Mouse (Mus musculus) heart, embryonic 12.5 days (tissue): Measurements from ENCODE around the gene Plekhg5. TPM values are rescaled to one million over a fixed set of nuclear protein-coding genes. Genes with fewer than 3 reads are reported as not detected.
A peak's percentile ranks its signal among the peaks of the same experiment; 100 is the strongest.

Experiments used
- ATAC-seq: fragments of 200-750 bp; cut with Nextera tagmentation; 2 replicates; pipeline ENCODE4 v1.8.0; 2017; ENCODE audit warnings: moderate TSS enrichment, moderate library complexity; ENCODE audit not compliant: insufficient number of reproducible peaks, low FRiP score
- H3K27ac ChIP-seq: fragments of 300-500 bp; sonication (generic); 2 replicates; pipeline ENCODE4 v1.5.1; 2016; ENCODE audit warnings: mild to moderate bottlenecking, moderate library complexity; ENCODE audit not compliant: poor library complexity, severe bottlenecking
- H3K27me3 ChIP-seq: fragments of 300-500 bp; sonication (generic); replicated peaks from 2 replicates; pipeline ENCODE4 v1.6.1; 2016; ENCODE audit warnings: mild to moderate bottlenecking, moderate library complexity
- H3K36me3 ChIP-seq: fragments of 300-500 bp; sonication (generic); 2 replicates; pipeline ENCODE4 v1.6.1; 2016; ENCODE audit warnings: mild to moderate bottlenecking, moderate library complexity
- H3K4me1 ChIP-seq: fragments of 300-500 bp; sonication (generic); replicated peaks from 2 replicates; pipeline ENCODE4 v1.6.1; 2016; ENCODE audit warnings: mild to moderate bottlenecking
- H3K4me2 ChIP-seq: fragments of 300-500 bp; sonication (generic); 2 replicates; pipeline ENCODE4 v1.6.1; 2016; ENCODE audit warnings: mild to moderate bottlenecking, moderate library complexity
- H3K4me3 ChIP-seq: fragments of 300-500 bp; sonication (generic); 2 replicates; pipeline ENCODE4 v1.5.1; 2016; ENCODE audit warnings: mild to moderate bottlenecking
- H3K9ac ChIP-seq: fragments of 300-500 bp; sonication (generic); 2 replicates; pipeline ENCODE4 v1.6.1; 2016; ENCODE audit warnings: mild to moderate bottlenecking, moderate library complexity
- H3K9me3 ChIP-seq: fragments of 300-500 bp; sonication (generic); replicated peaks from 2 replicates; pipeline ENCODE4 v1.6.1; 2016; ENCODE audit warnings: mild to moderate bottlenecking, moderate library complexity
- WGBS: fragments of 180-500 bp; shearing (Covaris S2); methylation state at CpG from one replicate; pipeline ENCODE4 v1.1.7; 2016; 5-methylcytosine and 5-hydroxymethylcytosine counted together
- polyA plus RNA-seq: library from polyadenylated mRNA; unstranded; fragments of >200 nt; fragmentation: Nextera tagmentation; extraction: Ambion mirVana; gene quantifications from 2 replicates; pipeline ENCODE4 v1.2.1, GENCODE M21; 2016

Gene Plekhg5
- polyA plus RNA-seq, 1 experiment from 2014 or later = 13.6 TPM

DNA sequence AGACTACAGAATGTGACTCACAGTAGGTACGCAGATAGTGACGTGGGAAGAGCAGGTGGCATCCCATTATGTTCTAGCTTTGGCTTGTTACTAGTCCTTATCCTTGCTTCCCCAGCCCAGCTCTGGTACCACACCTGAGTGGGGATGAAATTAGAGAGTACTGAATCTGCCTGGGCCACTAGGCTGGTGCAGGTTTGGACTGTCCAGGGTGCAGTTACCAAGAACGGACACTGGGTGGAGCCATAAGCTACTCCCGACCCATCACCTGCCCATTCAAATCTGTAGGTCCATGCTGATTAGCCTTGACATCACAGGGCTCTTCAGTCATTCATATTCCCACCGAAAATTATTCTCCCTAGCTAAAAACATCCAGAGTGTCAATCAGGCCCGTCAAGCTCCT is 68.1 kb downstream of the Plekhg5 start:
- H3K36me3 ChIP-seq = no peaks in the 10 kb centered on the region
- H3K27me3 ChIP-seq = peaks cover 45% of the 10 kb centered on the region
- no peak overlapping the region for H3K4me2 ChIP-seq
- H3K4me1 ChIP-seq = peaks cover 5% of the 10 kb centered on the region
- no peak for ATAC-seq
- H3K4me3 ChIP-seq = no peak overlapping the region
- H3K9me3 ChIP-seq = no peaks in the 10 kb centered on the region
- H3K9ac ChIP-seq = no peak overlapping the region
- WGBS = 34% methylated on average over 6 of the region's 6 CpGs
- H3K27ac ChIP-seq = no peak overlapping the region

DNA sequence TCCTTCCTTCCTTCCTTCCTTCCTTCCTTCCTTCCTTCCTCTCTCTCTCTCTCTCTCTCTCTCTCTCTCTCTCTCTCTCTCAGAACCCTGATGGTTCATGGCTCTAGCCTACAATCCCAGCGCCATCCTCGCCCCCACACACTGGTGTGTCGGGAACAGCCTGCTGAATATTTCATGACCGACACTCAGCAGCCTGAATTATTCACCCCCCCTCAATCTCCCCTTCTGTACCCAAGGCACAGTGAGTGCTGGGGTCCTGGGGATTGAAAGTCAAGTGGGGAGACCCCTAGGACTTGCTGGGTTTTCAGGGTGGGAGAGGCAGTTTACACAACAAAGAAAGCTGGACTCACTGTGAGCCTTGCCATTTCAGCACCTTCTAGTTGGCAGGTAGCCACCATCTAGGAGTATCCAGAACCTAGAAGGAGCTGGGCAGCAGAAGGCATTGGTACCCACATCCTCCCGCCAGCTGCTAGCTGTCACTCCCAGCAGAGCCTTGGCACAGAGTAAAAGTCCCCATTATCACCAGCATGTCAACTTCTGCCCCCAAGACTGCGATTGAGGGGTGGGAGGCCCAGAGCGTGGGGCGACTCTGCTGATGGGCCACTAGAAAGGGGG is 69.3 kb downstream of the Plekhg5 start:
- 66% methylated on average over 8 of the region's 8 CpGs for WGBS
- H3K4me2 ChIP-seq = no peak overlapping the region
- H3K27me3 ChIP-seq = peaks cover 48% of the 10 kb centered on the region

DNA sequence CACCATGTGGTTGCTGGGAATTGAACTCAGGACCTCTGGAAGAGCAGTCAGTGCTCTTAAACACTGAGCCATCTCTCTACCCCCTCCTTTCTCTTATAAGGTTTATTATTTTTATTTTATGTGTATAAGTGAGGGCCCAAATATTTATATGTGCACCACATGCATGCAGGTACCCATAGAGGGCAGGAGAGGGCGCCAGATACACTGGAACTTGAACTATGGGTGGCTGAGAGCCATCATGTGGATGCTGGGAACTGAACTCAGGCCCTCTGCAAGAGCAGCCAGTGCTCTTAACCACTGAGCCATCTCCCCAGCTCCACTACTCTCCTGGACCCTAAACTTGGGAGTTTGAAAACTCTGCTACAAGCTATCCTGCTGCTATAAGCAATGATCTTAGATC is 71.3 kb downstream of the Plekhg5 start:
- Histone ChIP-seq H3K9me3 (no peaks in the 10 kb centered on the region), H3K27me3 (peaks cover 53% of the 10 kb centered on the region)

More for the DNA sequence above, 69.3 kb downstream of the Plekhg5 start:
- no peak for ATAC-seq
- no peaks in the 10 kb centered on the region for H3K36me3 ChIP-seq
- H3K4me1 ChIP-seq = peaks cover 5% of the 10 kb centered on the region
- no peak overlapping the region for H3K9ac ChIP-seq
- no peak overlapping the region for H3K27ac ChIP-seq
- no peak overlapping the region for H3K4me3 ChIP-seq
- no peaks in the 10 kb centered on the region for H3K9me3 ChIP-seq

GRCm38 (mm10) chr4:152145473-152145872 is 73.2 kb downstream of the Plekhg5 start:
- peaks cover 66% of the 10 kb centered on the region for H3K27me3 ChIP-seq
- no peaks in the 10 kb centered on the region for H3K36me3 ChIP-seq
- no peak overlapping the region for H3K4me3 ChIP-seq
- H3K9ac ChIP-seq = no peak overlapping the region
- H3K9me3 ChIP-seq = no peaks in the 10 kb centered on the region
- WGBS = 67% methylated on average over 10 of the region's 10 CpGs
- H3K4me2 ChIP-seq = no peak overlapping the region
- no peaks in the 10 kb centered on the region for H3K4me1 ChIP-seq
- ATAC-seq = no peak
- no peak overlapping the region for H3K27ac ChIP-seq

More for the DNA sequence above, 71.3 kb downstream of the Plekhg5 start:
- Histone ChIP-seq H3K36me3 (no peaks in the 10 kb centered on the region), H3K4me1 (peaks cover 4% of the 10 kb centered on the region), H3K9ac (no peak overlapping the region), H3K27ac (no peak overlapping the region), H3K4me2 (no peak overlapping the region), H3K4me3 (no peak overlapping the region)
- WGBS = 26% methylated on average over 1 of the region's 1 CpGs
- no peak for ATAC-seq

GRCm38 (mm10) chr4:152146033-152146827 is 73.9 kb downstream of the Plekhg5 start:
- ATAC-seq = no peak
- Histone ChIP-seq H3K27me3 (peaks cover 67% of the 10 kb centered on the region), H3K9ac (no peak overlapping the region), H3K4me2 (no peak overlapping the region), H3K36me3 (no peaks in the 10 kb centered on the region), H3K27ac (no peak overlapping the region), H3K4me1 (0 out of 2 replicates have a peak, but pooled peaks cover 3% of the 10 kb centered on the region), H3K9me3 (no peaks in the 10 kb centered on the region), H3K4me3 (no peak overlapping the region)
- WGBS = 71% methylated on average over 11 of the region's 11 CpGs

GRCm38 (mm10) chr4:152150546-152150945 is 78.2 kb downstream of the Plekhg5 start:
- peaks cover 20% of the 10 kb centered on the region; the same call in 1 of the 2 replicates for H3K4me1 ChIP-seq
- H3K4me2 ChIP-seq = no peak overlapping the region
- no peaks in the 10 kb centered on the region for H3K9me3 ChIP-seq
- ATAC-seq = no peak
- no peaks in the 10 kb centered on the region for H3K36me3 ChIP-seq
- H3K9ac ChIP-seq = no peak overlapping the region
- H3K27me3 ChIP-seq = peaks cover 82% of the 10 kb centered on the region
- no peak overlapping the region for H3K4me3 ChIP-seq
- H3K27ac ChIP-seq = no peak overlapping the region
- 36% methylated on average over 4 of the region's 4 CpGs for WGBS

GRCm38 (mm10) chr4:152151451-152151965 is 79.2 kb downstream of the Plekhg5 start:
- Histone ChIP-seq H3K36me3 (no peaks in the 10 kb centered on the region), H3K4me2 (peak overlapping the region; percentile 81), H3K27me3 (peaks cover 76% of the 10 kb centered on the region), H3K4me1 (peaks cover 20% of the 10 kb centered on the region; the same call in 1 of the 2 replicates), H3K27ac (no peak overlapping the region), H3K9me3 (no peaks in the 10 kb centered on the region), H3K4me3 (peak overlapping the region; percentile 50), H3K9ac (peak overlapping the region; percentile 44)
- WGBS = 18% methylated on average over 7 of the region's 7 CpGs
- peak; percentile 51; the same call in 1 of the 2 replicates for ATAC-seq

DNA sequence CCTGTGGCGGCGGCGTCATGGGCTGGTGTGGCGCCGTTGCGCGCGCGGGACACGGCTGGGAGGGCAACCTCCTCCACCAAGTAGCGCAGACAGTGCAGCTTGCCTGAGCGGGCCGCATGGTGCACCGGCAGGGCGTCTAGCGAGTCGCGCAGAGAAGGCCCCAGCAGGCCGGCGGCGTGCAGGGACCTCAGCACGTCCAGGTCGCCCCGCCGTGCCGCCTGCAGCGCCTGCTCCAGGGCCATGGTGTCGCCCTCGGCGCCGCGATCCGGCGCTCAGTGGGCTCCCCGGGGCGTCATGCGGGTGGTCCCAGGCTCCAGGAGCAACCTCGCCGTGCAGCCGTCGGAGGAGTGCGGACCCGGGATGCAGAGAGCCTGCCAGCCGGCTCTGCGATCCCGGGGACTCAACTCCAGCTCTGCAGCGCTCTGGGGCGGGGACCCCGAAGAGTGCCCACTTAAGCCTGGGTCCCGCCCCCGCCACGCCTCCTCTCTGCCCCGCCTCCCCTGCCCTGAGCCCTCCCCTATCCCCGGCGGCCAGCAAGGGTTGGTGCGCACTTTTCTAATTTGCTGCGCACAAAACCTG is 79.8 kb downstream of the Plekhg5 start, which contains the start of gene Espn:
Espn (minus strand) TSS at position 406 of the 579 bp plus-strand sequence.
- Histone ChIP-seq H3K36me3 (no peaks in the 10 kb centered on the region), H3K27ac (no peak within 1 kb of the TSS), H3K4me2 (peak within 1 kb of the TSS; percentile 81), H3K9ac (peak within 1 kb of the TSS; percentile 44), H3K27me3 (peaks cover 77% of the 10 kb centered on the region), H3K4me3 (peak within 1 kb of the TSS; percentile 50), H3K9me3 (no peaks in the 10 kb centered on the region), H3K4me1 (peaks cover 20% of the 10 kb centered on the region; the same call in 1 of the 2 replicates)
- WGBS = under 1% methylated on average over 56 of the region's 57 CpGs
- ATAC-seq = peak; percentile 81

DNA sequence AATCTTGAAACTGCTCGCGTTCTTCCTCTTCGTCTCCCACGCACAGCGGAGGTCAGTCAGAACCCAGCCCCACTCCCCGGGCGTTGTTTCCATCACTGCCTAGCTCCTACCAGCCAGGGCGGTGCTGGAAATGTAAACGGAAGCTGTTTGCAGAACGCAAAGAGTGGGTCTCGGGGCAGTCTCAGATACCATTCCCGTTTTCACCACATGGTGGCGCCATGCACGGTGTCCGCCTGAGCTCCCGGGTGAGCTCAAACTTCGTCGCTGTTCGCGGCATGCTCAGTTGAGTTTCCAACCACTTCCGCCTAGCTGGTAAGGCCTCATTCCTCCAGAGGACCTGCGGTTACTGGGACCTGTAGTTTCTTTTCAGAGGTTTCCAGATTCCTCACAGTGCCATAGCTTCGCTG is 81.5 kb downstream of the Plekhg5 start:
- Histone ChIP-seq H3K4me3 (peak overlapping the region; percentile 26), H3K27ac (no peak overlapping the region), H3K9ac (0 out of 2 replicates have a peak overlapping the region, but pooled peaks have one; percentile 25), H3K36me3 (no peaks in the 10 kb centered on the region), H3K4me2 (peak overlapping the region; percentile 58), H3K27me3 (peaks cover 80% of the 10 kb centered on the region), H3K9me3 (no peaks in the 10 kb centered on the region), H3K4me1 (peaks cover 29% of the 10 kb centered on the region)
- 2% methylated on average over 23 of the region's 23 CpGs for WGBS
- no peak for ATAC-seq

GRCm38 (mm10) chr4:152155019-152155418 is 82.7 kb downstream of the Plekhg5 start:
- no peak overlapping the region for H3K27ac ChIP-seq
- no peak overlapping the region for H3K9ac ChIP-seq
- peaks cover 41% of the 10 kb centered on the region for H3K4me1 ChIP-seq
- no peak overlapping the region for H3K4me2 ChIP-seq
- H3K36me3 ChIP-seq = no peaks in the 10 kb centered on the region
- no peaks in the 10 kb centered on the region for H3K9me3 ChIP-seq
- WGBS = 54% methylated on average over 4 of the region's 4 CpGs
- no peak for ATAC-seq
- H3K4me3 ChIP-seq = no peak overlapping the region
- peaks cover 80% of the 10 kb centered on the region for H3K27me3 ChIP-seq
